Mouse (Mus musculus) limb, embryonic 14.5 days (tissue): ENCODE data around the gene Ptgfrn. TPM values are rescaled to one million over a fixed set of nuclear protein-coding genes. Genes with fewer than 3 reads are reported as not detected.

Experiments
- ATAC-seq: fragments of 200-750 bp; cut with Nextera tagmentation; 2 replicates; pipeline ENCODE4 v1.8.0; 2017; ENCODE audit warnings: low read depth, moderate number of reproducible peaks, moderate TSS enrichment; ENCODE audit not compliant: low FRiP score
- DNase-seq: peaks from one replicate; pipeline ENCODE4 v3.0.0-alpha.2; 2015; ENCODE audit warnings: low spot score
- H3K27ac ChIP-seq: fragments of 300-500 bp; sonication (generic); replicated peaks from 2 replicates; pipeline ENCODE4 v1.5.1; 2014; ENCODE audit warnings: low read depth, mild to moderate bottlenecking, low read length, moderate library complexity, mixed read lengths
- H3K27me3 ChIP-seq: fragments of 300-500 bp; sonication (generic); 2 replicates; pipeline ENCODE4 v1.6.1; 2014; ENCODE audit warnings: low read length, mixed read lengths; ENCODE audit not compliant: control insufficient read depth, insufficient read depth
- H3K36me3 ChIP-seq: fragments of 300-500 bp; sonication (generic); 2 replicates; pipeline ENCODE4 v1.6.1; 2014; ENCODE audit warnings: mild to moderate bottlenecking, low read length, moderate library complexity, mixed read lengths; ENCODE audit not compliant: control insufficient read depth, insufficient read depth
- H3K4me1 ChIP-seq: fragments of 300-500 bp; sonication (generic); 2 replicates; pipeline ENCODE4 v1.6.1; 2014; ENCODE audit warnings: antibody characterized with exemption, low read length, mixed read lengths; ENCODE audit not compliant: control insufficient read depth, insufficient read depth
- H3K4me2 ChIP-seq: fragments of 300-500 bp; sonication (generic); replicated peaks from 2 replicates; pipeline ENCODE4 v1.6.1; 2014; ENCODE audit warnings: low read depth, mild to moderate bottlenecking, low read length, moderate library complexity; ENCODE audit not compliant: severe bottlenecking
- H3K4me3 ChIP-seq: fragments of 300-500 bp; sonication (generic); replicated peaks from 2 replicates; pipeline ENCODE4 v1.5.1; 2014; ENCODE audit warnings: low read length
- H3K9ac ChIP-seq: fragments of 300-500 bp; sonication (generic); 2 replicates; pipeline ENCODE4 v1.6.1; 2014; ENCODE audit warnings: mild to moderate bottlenecking, low read depth, low read length, moderate library complexity; ENCODE audit not compliant: severe bottlenecking
- H3K9me3 ChIP-seq: fragments of 300-500 bp; sonication (generic); 2 replicates; pipeline ENCODE4 v1.6.1; 2016; ENCODE audit warnings: low read length; ENCODE audit not compliant: control insufficient read depth
- POLR2A ChIP-seq: fragments of 200-500 bp; IDR thresholded peaks from 2 replicates; pipeline ENCODE4 v1.8.0; 2012; ENCODE audit warnings: inconsistent platforms, mild to moderate bottlenecking, moderate library complexity, borderline replicate concordance; ENCODE audit not compliant: insufficient read depth, insufficient read length; ENCODE audit errors: extremely low read depth
- WGBS: fragments of 180-500 bp; shearing (Covaris S2); extraction: QIAGEN DNeasy Blood & Tissue Kit; methylation state at CpG from one replicate; pipeline ENCODE4 v1.1.7; 2014; 5-methylcytosine and 5-hydroxymethylcytosine counted together
- polyA plus RNA-seq, 2 experiments: library from polyadenylated mRNA; depleted of rRNA in 1 of 2; stranded (reverse) in 1 of 2; unstranded in 1 of 2; fragments of >200 nt; fragmentation: Nextera tagmentation in 1 of 2; extraction: Ambion mirVana in 1 of 2; gene quantifications; 2 replicates each; pipeline versions ENCODE4 v1.2.1 to v1.2.3; 2012 to 2014

Gene Ptgfrn
- polyA plus RNA-seq, 2 experiments, result 10.7 to 44.5 TPM

GRCm38 (mm10) chr3:101055216-101055615 is 54.9 kb downstream of the Ptgfrn start:
- H3K36me3 ChIP-seq, result peaks cover 55% of the 10 kb centered on the region
- WGBS, result 81% methylated on average over 8 of the region's 8 CpGs
- H3K9me3 ChIP-seq, result no peaks in the 10 kb centered on the region
- ATAC-seq (no peak), DNase-seq (no peak)
- H3K4me1 ChIP-seq, result no peaks in the 10 kb centered on the region
- H3K27ac ChIP-seq, result no peak overlapping the region
- no peak overlapping the region for H3K4me3 ChIP-seq
- TF ChIP-seq POLR2A, result no peak
- H3K27me3 ChIP-seq, result no peaks in the 10 kb centered on the region
- H3K4me2 ChIP-seq, result no peak overlapping the region
- no peak overlapping the region for H3K9ac ChIP-seq

GRCm38 (mm10) chr3:101051601-101052000 is 58.5 kb downstream of the Ptgfrn start:
- no peak for TF ChIP-seq POLR2A
- Histone ChIP-seq H3K36me3 (peaks cover 39% of the 10 kb centered on the region), H3K9me3 (no peaks in the 10 kb centered on the region), H3K9ac (no peak overlapping the region), H3K4me2 (no peak overlapping the region), H3K27ac (no peak overlapping the region), H3K4me3 (no peak overlapping the region), H3K27me3 (no peaks in the 10 kb centered on the region), H3K4me1 (peaks cover 6% of the 10 kb centered on the region; the same call in 1 of the 2 replicates)
- 70% methylated on average over 4 of the region's 4 CpGs for WGBS
- DNase-seq, result no peak
- ATAC-seq, result no peak

GRCm38 (mm10) chr3:101049997-101050396 is 60.1 kb downstream of the Ptgfrn start:
- no peak overlapping the region for H3K4me3 ChIP-seq
- no peak for ATAC-seq

GRCm38 (mm10) chr3:101048781-101049180 is 61.3 kb downstream of the Ptgfrn start:
- Histone ChIP-seq H3K36me3 (peaks cover 34% of the 10 kb centered on the region), H3K9ac (no peak overlapping the region), H3K27me3 (no peaks in the 10 kb centered on the region), H3K4me3 (no peak overlapping the region), H3K9me3 (no peaks in the 10 kb centered on the region), H3K4me2 (no peak overlapping the region), H3K27ac (no peak overlapping the region), H3K4me1 (peaks cover 10% of the 10 kb centered on the region; the same call in 1 of the 2 replicates)
- TF ChIP-seq POLR2A, result no peak
- 77% methylated on average over 2 of the region's 2 CpGs for WGBS
- ATAC-seq (no peak), DNase-seq (no peak)

More at GRCm38 (mm10) chr3:101049997-101050396, 60.1 kb downstream of the Ptgfrn start:
- H3K9me3 ChIP-seq, result no peaks in the 10 kb centered on the region
- no peak overlapping the region for H3K4me2 ChIP-seq
- H3K36me3 ChIP-seq, result peaks cover 31% of the 10 kb centered on the region
- no peaks in the 10 kb centered on the region for H3K27me3 ChIP-seq
- H3K4me1 ChIP-seq, result peaks cover 7% of the 10 kb centered on the region; the same call in 1 of the 2 replicates
- no peak overlapping the region for H3K27ac ChIP-seq
- no peak for TF ChIP-seq POLR2A
- no peak for DNase-seq
- 76% methylated on average over 9 of the region's 9 CpGs for whole genome bisulfite sequencing
- H3K9ac ChIP-seq, result no peak overlapping the region

DNA sequence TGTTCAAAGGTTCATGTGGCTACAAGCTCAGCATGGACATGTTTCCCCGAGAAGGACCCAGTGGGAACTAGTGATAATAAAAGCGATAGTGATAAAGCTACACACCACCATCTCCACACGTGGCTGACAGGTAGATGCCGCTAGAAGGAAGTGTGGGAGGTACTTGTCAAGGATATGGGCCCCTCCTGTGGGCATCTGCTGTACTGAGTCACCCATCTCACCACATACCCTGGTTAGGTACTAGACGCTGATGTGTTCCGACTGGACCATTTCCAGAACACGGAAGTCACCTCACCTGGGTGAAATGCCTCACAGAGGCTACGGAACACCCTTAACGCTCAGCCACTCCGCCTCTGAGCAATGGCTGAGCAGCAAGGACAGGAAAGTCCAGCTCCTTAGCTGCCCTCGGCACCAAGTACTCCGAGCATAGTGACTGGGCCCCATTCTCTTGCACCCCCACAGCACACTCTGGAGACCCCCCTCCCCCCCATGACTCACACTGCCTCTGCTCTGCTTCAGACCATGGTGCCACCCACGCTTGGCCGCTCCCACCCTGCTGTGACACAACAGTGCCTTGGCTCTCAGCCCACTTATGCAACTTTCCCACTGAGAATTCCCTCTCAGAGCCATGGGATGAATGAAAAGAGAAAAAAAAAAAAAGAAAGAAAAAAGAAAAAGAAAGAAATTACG is 62.3 kb downstream of the Ptgfrn start:
- Histone ChIP-seq H3K4me3 (no peak overlapping the region), H3K4me1 (peaks cover 10% of the 10 kb centered on the region; the same call in 1 of the 2 replicates), H3K36me3 (peaks cover 39% of the 10 kb centered on the region), H3K4me2 (no peak overlapping the region), H3K27me3 (no peaks in the 10 kb centered on the region), H3K27ac (no peak overlapping the region), H3K9ac (no peak overlapping the region), H3K9me3 (no peaks in the 10 kb centered on the region)
- 82% methylated on average over 15 of the region's 15 CpGs for WGBS
- TF ChIP-seq POLR2A, result no peak
- no peak for ATAC-seq
- DNase-seq, result no peak
